Mouse (Mus musculus) hindbrain, embryonic 13.5 days (tissue): ENCODE data around the gene Pygl. TPM values are rescaled to one million over a fixed set of nuclear protein-coding genes. Genes with fewer than 3 reads are reported as not detected.

Experiments used
- ATAC-seq: fragments of 200-750 bp; cut with Nextera tagmentation; 2 replicates; pipeline ENCODE4 v1.8.0; 2017; ENCODE audit warnings: moderate TSS enrichment; ENCODE audit not compliant: low FRiP score
- H3K27ac ChIP-seq: fragments of 300-500 bp; sonication (generic); 2 replicates; pipeline ENCODE4 v1.5.1; 2015; ENCODE audit warnings: inconsistent platforms, mild to moderate bottlenecking, moderate library complexity
- H3K27me3 ChIP-seq: fragments of 300-500 bp; sonication (generic); 2 replicates; pipeline ENCODE4 v1.6.1; 2015; ENCODE audit warnings: mild to moderate bottlenecking, inconsistent platforms
- H3K36me3 ChIP-seq: fragments of 300-500 bp; sonication (generic); 2 replicates; pipeline ENCODE4 v1.6.1; 2015; ENCODE audit warnings: mild to moderate bottlenecking, inconsistent platforms
- H3K4me1 ChIP-seq: fragments of 300-500 bp; sonication (generic); replicated peaks from 2 replicates; pipeline ENCODE4 v1.6.1; 2015; ENCODE audit warnings: inconsistent platforms
- H3K4me2 ChIP-seq: fragments of 300-500 bp; sonication (generic); 2 replicates; pipeline ENCODE4 v1.6.1; 2015; ENCODE audit warnings: inconsistent platforms, mild to moderate bottlenecking, moderate library complexity
- H3K4me3 ChIP-seq: fragments of 300-500 bp; sonication (generic); 2 replicates; pipeline ENCODE4 v1.5.1; 2015; ENCODE audit warnings: mild to moderate bottlenecking, inconsistent platforms
- H3K9ac ChIP-seq: fragments of 300-500 bp; sonication (generic); 2 replicates; pipeline ENCODE4 v1.6.1; 2015; ENCODE audit warnings: mild to moderate bottlenecking, inconsistent platforms
- H3K9me3 ChIP-seq: fragments of 300-500 bp; sonication (generic); 2 replicates; pipeline ENCODE4 v1.6.1; 2016; ENCODE audit warnings: inconsistent platforms
- WGBS: fragments of 180-500 bp; shearing (Covaris S2); methylation state at CpG from one replicate; pipeline ENCODE4 v1.1.7; 2015; 5-methylcytosine and 5-hydroxymethylcytosine counted together
- polyA plus RNA-seq: library from polyadenylated mRNA; unstranded; fragments of >200 nt; fragmentation: Nextera tagmentation; extraction: Ambion mirVana; gene quantifications from 2 replicates; pipeline ENCODE4 v1.2.1, GENCODE M21; 2015

Pygl gene
- polyA plus RNA-seq, 1 experiment from 2014 or later, result 8.6 TPM

DNA sequence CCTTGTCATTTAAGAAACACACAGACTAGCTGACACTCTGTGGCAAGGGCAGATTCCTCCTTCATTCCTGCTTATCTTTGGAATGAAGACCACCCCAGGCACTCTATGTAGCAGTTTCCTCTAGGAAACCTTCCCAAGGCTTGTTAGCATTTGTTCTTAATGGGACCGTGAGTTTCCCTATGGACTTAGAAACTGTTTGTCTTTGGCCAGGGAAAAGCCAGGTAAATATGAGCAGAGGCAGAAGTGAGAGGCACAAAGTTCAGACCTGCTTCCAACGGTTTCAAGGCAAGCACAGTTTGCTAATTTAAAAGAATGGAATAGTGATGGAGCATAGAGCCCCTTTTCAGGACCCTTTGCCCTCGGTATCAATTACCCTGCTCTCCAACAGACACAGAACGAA, 8.0 kb downstream of the Pygl start:
- H3K27ac ChIP-seq, result no peak overlapping the region

GRCm38 (mm10) chr12:70221425-70221824, 9.9 kb downstream of the Pygl start:
- Histone ChIP-seq H3K9ac (no peak overlapping the region), H3K4me3 (no peak overlapping the region), H3K4me1 (peaks cover 1% of the 10 kb centered on the region; the same call in 1 of the 2 replicates), H3K27me3 (peaks cover 9% of the 10 kb centered on the region), H3K36me3 (no peaks in the 10 kb centered on the region), H3K4me2 (no peak overlapping the region), H3K9me3 (no peaks in the 10 kb centered on the region), H3K27ac (no peak overlapping the region)
- WGBS, result 76% methylated on average over 5 of the region's 5 CpGs
- ATAC-seq, result no peak

More for the DNA sequence above, 8.0 kb downstream of the Pygl start:
- Histone ChIP-seq H3K4me1 (peaks cover 14% of the 10 kb centered on the region), H3K36me3 (no peaks in the 10 kb centered on the region), H3K9me3 (no peaks in the 10 kb centered on the region), H3K4me2 (no peak overlapping the region), H3K4me3 (no peak overlapping the region), H3K9ac (no peak overlapping the region), H3K27me3 (peaks cover 16% of the 10 kb centered on the region)
- no peak for ATAC-seq
- WGBS, result 71% methylated on average over 4 of the region's 4 CpGs

GRCm38 (mm10) chr12:70218795-70219540, 12.3 kb downstream of the Pygl start:
- peaks cover 8% of the 10 kb centered on the region for H3K4me1 ChIP-seq
- 89% methylated on average over 8 of the region's 8 CpGs for WGBS
- H3K36me3 ChIP-seq, result no peaks in the 10 kb centered on the region
- no peak overlapping the region for H3K4me3 ChIP-seq
- no peak overlapping the region for H3K9ac ChIP-seq
- H3K9me3 ChIP-seq, result no peaks in the 10 kb centered on the region
- H3K27me3 ChIP-seq, result no peaks in the 10 kb centered on the region
- H3K27ac ChIP-seq, result no peak overlapping the region
- no peak overlapping the region for H3K4me2 ChIP-seq
- no peak for ATAC-seq

- Histone ChIP-seq H3K9ac (no peak overlapping the region), H3K9me3 (no peaks in the 10 kb centered on the region), H3K27ac (no peak overlapping the region), H3K4me1 (peaks cover 8% of the 10 kb centered on the region), H3K4me2 (no peak overlapping the region), H3K4me3 (no peak overlapping the region), H3K36me3 (no peaks in the 10 kb centered on the region), H3K27me3 (no peaks in the 10 kb centered on the region)
- WGBS, result 44% methylated on average over 16 of the region's 16 CpGs
- no peak for ATAC-seq
Observed at GRCm38 (mm10) chr12:70216229-70216800, 15.0 kb downstream of the Pygl start.

GRCm38 (mm10) chr12:70214281-70214680, 17.0 kb downstream of the Pygl start:
- no peak overlapping the region for H3K4me2 ChIP-seq
- no peaks in the 10 kb centered on the region for H3K9me3 ChIP-seq
- no peaks in the 10 kb centered on the region for H3K36me3 ChIP-seq
- no peak overlapping the region for H3K9ac ChIP-seq
- 92% methylated on average over 8 of the region's 8 CpGs for WGBS
- no peak overlapping the region for H3K27ac ChIP-seq
- H3K27me3 ChIP-seq, result no peaks in the 10 kb centered on the region
- H3K4me1 ChIP-seq, result peaks cover 8% of the 10 kb centered on the region
- no peak overlapping the region for H3K4me3 ChIP-seq
- ATAC-seq, result no peak

GRCm38 (mm10) chr12:70213601-70214000, 17.7 kb downstream of the Pygl start:
- H3K27me3 ChIP-seq, result no peaks in the 10 kb centered on the region
- WGBS, result 90% methylated on average over 6 of the region's 6 CpGs

DNA sequence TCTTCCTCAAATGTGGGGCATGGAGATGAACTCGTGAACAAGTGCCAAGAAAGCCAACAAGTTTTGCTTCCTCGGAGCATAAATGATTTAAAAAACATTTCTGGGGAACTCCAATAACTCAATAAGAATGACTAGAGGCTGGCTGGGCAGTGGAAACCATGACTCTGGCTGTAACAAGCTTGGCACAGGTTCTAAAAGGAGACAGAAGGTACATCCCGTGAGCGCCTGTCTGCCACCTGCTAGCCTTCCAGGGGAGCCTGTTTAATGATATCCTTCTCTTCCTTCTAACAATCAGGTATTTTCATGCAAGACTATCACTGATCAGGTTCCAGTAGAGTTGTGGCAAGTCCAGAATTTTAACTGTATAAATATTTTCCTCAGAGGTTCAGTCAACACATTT, 18.8 kb downstream of the Pygl start:
- ATAC-seq, result no peak
- 73% methylated on average over 4 of the region's 4 CpGs for WGBS
- H3K4me3 ChIP-seq, result no peak overlapping the region
- H3K9me3 ChIP-seq, result no peaks in the 10 kb centered on the region
- no peak overlapping the region for H3K9ac ChIP-seq
- no peaks in the 10 kb centered on the region for H3K36me3 ChIP-seq
- no peaks in the 10 kb centered on the region for H3K27me3 ChIP-seq
- H3K27ac ChIP-seq, result no peak overlapping the region
- H3K4me2 ChIP-seq, result no peak overlapping the region
- H3K4me1 ChIP-seq, result peaks cover 8% of the 10 kb centered on the region

More at GRCm38 (mm10) chr12:70213601-70214000, 17.7 kb downstream of the Pygl start:
- Histone ChIP-seq H3K4me1 (peaks cover 8% of the 10 kb centered on the region), H3K4me2 (no peak overlapping the region), H3K27ac (no peak overlapping the region), H3K9me3 (no peaks in the 10 kb centered on the region), H3K9ac (no peak overlapping the region), H3K4me3 (no peak overlapping the region), H3K36me3 (no peaks in the 10 kb centered on the region)
- no peak for ATAC-seq

GRCm38 (mm10) chr12:70208214-70208613, 23.1 kb downstream of the Pygl start:
- WGBS, result 58% methylated on average over 5 of the region's 5 CpGs
- Histone ChIP-seq H3K36me3 (no peaks in the 10 kb centered on the region), H3K9me3 (no peaks in the 10 kb centered on the region), H3K4me2 (no peak overlapping the region), H3K4me1 (no peaks in the 10 kb centered on the region), H3K27me3 (no peaks in the 10 kb centered on the region), H3K27ac (no peak overlapping the region), H3K4me3 (no peak overlapping the region), H3K9ac (no peak overlapping the region)
- no peak for ATAC-seq

DNA sequence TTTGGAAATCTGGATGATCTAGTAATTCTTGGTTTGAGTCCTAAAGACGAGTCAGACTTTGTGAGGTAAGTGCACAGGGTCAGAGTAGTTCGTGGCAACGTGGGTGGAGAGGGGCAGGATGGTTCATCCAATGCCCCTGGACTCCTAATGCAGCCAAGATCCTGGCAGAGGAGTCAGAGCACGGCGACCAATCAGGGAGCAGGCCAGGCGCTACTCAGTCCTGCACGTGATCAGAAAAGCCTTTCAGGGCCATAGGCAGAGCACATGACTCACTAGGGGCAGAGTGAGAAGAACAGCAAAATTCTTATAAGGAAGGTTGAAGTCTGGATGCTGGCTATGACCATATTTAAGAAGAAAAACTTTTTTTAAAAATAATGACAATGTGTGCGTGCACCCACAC, 26.9 kb downstream of the Pygl start:
- WGBS, result 80% methylated on average over 8 of the region's 8 CpGs
- H3K4me3 ChIP-seq, result no peak overlapping the region
- no peak for ATAC-seq

GRCm38 (mm10) chr12:70201926-70202529, 29.3 kb downstream of the Pygl start:
- Histone ChIP-seq H3K4me2 (no peak overlapping the region), H3K4me1 (no peaks in the 10 kb centered on the region), H3K27me3 (no peaks in the 10 kb centered on the region), H3K9ac (no peak overlapping the region), H3K27ac (no peak overlapping the region), H3K4me3 (no peak overlapping the region), H3K36me3 (no peaks in the 10 kb centered on the region), H3K9me3 (no peaks in the 10 kb centered on the region)
- no peak for ATAC-seq
- WGBS, result 70% methylated on average over 5 of the region's 5 CpGs

More for the DNA sequence above, 26.9 kb downstream of the Pygl start:
- Histone ChIP-seq H3K9ac (no peak overlapping the region), H3K27me3 (no peaks in the 10 kb centered on the region), H3K36me3 (no peaks in the 10 kb centered on the region), H3K9me3 (no peaks in the 10 kb centered on the region), H3K4me1 (no peaks in the 10 kb centered on the region), H3K27ac (no peak overlapping the region), H3K4me2 (no peak overlapping the region)

DNA sequence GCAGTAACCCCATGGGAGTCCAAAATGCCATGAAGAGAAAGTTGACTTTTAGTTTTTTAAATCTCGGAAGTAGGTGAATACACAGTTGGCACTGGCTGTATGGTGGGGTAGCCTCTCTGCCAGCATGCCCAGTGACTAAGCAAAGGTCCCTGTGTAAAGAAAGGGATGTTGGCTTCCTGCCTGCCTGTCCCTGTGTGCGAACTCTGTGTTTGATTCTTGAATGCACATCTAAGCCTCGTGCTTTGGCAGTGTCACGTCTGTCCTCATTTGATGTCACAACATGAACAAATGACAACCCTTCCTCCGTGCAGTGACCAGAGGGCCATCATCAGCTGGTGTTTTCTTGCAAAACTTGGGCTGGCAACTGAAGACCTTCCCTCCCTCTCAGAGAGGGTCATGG, 34.9 kb downstream of the Pygl start:
- peaks cover 8% of the 10 kb centered on the region for H3K4me1 ChIP-seq
- no peak overlapping the region for H3K4me2 ChIP-seq
- 87% methylated on average over 5 of the region's 5 CpGs for WGBS
- H3K27me3 ChIP-seq, result no peaks in the 10 kb centered on the region
- ATAC-seq, result no peak
- no peaks in the 10 kb centered on the region for H3K36me3 ChIP-seq
- no peaks in the 10 kb centered on the region for H3K9me3 ChIP-seq
- no peak overlapping the region for H3K27ac ChIP-seq
- no peak overlapping the region for H3K9ac ChIP-seq
- H3K4me3 ChIP-seq, result no peak overlapping the region

DNA sequence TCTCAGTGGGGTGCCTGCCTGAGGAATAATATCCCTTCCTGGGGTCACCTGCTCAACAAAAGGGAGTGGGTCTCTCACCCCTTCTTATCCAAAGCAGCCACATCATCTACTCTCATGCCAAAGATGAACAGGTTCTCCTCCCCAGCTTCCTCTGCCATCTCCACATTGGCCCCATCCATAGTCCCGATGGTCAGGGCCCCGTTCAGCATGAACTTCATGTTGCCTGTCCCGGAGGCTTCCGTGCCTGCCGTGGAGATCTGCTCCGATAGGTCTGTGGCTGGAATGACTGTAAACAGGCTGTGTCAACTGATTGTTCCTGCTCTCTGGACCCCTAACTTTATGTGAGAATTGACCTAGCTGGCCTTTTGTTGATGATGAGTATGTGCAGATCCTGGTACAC, 35.9 kb downstream of the Pygl start:
- no peaks in the 10 kb centered on the region for H3K36me3 ChIP-seq
- peaks cover 8% of the 10 kb centered on the region for H3K4me1 ChIP-seq
- no peak overlapping the region for H3K27ac ChIP-seq
- H3K9me3 ChIP-seq, result no peaks in the 10 kb centered on the region
- H3K4me3 ChIP-seq, result no peak overlapping the region
- no peaks in the 10 kb centered on the region for H3K27me3 ChIP-seq
- no peak overlapping the region for H3K9ac ChIP-seq
- 97% methylated on average over 6 of the region's 6 CpGs for WGBS
- no peak for ATAC-seq
- H3K4me2 ChIP-seq, result no peak overlapping the region
